Mouse (Mus musculus) forebrain, embryonic 11.5 days (tissue): ENCODE measurements around the gene Rpl7l1. TPM values are rescaled to one million over a fixed set of nuclear protein-coding genes. Genes with fewer than 3 reads are reported as not detected.

Experiments used
- ATAC-seq: fragments of 200-750 bp; cut with Nextera tagmentation; replicated peaks from 2 replicates; pipeline ENCODE4 v1.8.0; 2017; ENCODE audit warnings: moderate TSS enrichment; ENCODE audit not compliant: low FRiP score
- DNase-seq: peaks from one replicate; pipeline ENCODE4 v3.0.0-alpha.2; 2017; ENCODE audit warnings: low spot score
- H3K27ac ChIP-seq: fragments of 300-500 bp; sonication (generic); 2 replicates; pipeline ENCODE4 v1.5.1; 2014; ENCODE audit warnings: low read depth, low read length
- H3K27me3 ChIP-seq: fragments of 300-500 bp; sonication (generic); 2 replicates; pipeline ENCODE4 v1.6.1; 2014; ENCODE audit warnings: mild to moderate bottlenecking, low read length, mixed read lengths; ENCODE audit not compliant: control insufficient read depth, insufficient read depth
- H3K36me3 ChIP-seq: fragments of 300-500 bp; sonication (generic); 2 replicates; pipeline ENCODE4 v1.6.1; 2014; ENCODE audit warnings: mild to moderate bottlenecking, low read length, moderate library complexity, mixed read lengths; ENCODE audit not compliant: control insufficient read depth, insufficient read depth
- H3K4me1 ChIP-seq: fragments of 300-500 bp; sonication (generic); replicated peaks from 2 replicates; pipeline ENCODE4 v1.6.1; 2014; ENCODE audit warnings: low read length, mixed read lengths; ENCODE audit not compliant: control insufficient read depth, insufficient read depth
- H3K4me2 ChIP-seq: fragments of 300-500 bp; sonication (generic); 2 replicates; pipeline ENCODE4 v1.6.1; 2014; ENCODE audit warnings: low read depth, mild to moderate bottlenecking, low read length, moderate library complexity, mixed read lengths; ENCODE audit not compliant: severe bottlenecking
- H3K4me3 ChIP-seq: fragments of 300-500 bp; sonication (generic); 2 replicates; pipeline ENCODE4 v1.5.1; 2014; ENCODE audit warnings: low read depth, low read length
- H3K9ac ChIP-seq: fragments of 300-500 bp; sonication (generic); 2 replicates; pipeline ENCODE4 v1.6.1; 2014; ENCODE audit warnings: low read length
- H3K9me3 ChIP-seq: fragments of 300-500 bp; sonication (generic); 2 replicates; pipeline ENCODE4 v1.6.1; 2016; ENCODE audit warnings: low read length, mixed read lengths; ENCODE audit not compliant: control insufficient read depth
- WGBS: fragments of 180-500 bp; shearing (Covaris S2); extraction: QIAGEN DNeasy Blood & Tissue Kit; methylation state at CpG from one replicate; pipeline ENCODE4 v1.1.7; 2014; 5-methylcytosine and 5-hydroxymethylcytosine counted together
- polyA plus RNA-seq: library from polyadenylated mRNA; unstranded; fragments of >200 nt; fragmentation: Nextera tagmentation; extraction: Ambion mirVana; gene quantifications from 2 replicates; pipeline ENCODE4 v1.2.1, GENCODE M21; 2014

Rpl7l1 gene
- polyA plus RNA-seq, 1 experiment from 2014 or later, result 189 TPM

DNA sequence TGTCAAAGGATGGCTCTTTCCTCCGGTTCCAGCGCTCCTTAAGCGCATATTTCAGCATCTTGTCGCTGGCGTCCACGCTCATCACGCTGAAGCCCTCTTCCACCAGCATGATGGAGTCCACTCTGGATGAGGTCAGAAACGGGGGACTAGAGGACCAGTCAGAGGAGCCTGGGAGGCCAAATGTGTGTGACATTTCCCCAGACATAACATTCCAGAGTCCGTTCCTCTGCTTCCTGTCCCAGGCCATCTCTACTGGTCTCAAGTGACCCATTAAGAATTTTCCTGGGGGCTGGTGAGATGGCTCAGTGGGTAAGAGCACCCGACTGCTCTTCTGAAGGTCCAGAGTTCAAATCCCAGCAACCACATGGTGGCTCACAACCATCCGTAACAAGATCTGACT, 55.2 kb downstream of the Rpl7l1 start:
- no peaks in the 10 kb centered on the region for H3K4me1 ChIP-seq
- ATAC-seq, result no peak
- H3K36me3 ChIP-seq, result no peaks in the 10 kb centered on the region
- WGBS, result 90% methylated on average over 11 of the region's 11 CpGs
- H3K27ac ChIP-seq, result no peak overlapping the region
- peaks cover 6% of the 10 kb centered on the region for H3K27me3 ChIP-seq
- no peaks in the 10 kb centered on the region for H3K9me3 ChIP-seq
- no peak overlapping the region for H3K4me3 ChIP-seq
- H3K9ac ChIP-seq, result no peak overlapping the region
- no peak for DNase-seq
- no peak overlapping the region for H3K4me2 ChIP-seq

DNA sequence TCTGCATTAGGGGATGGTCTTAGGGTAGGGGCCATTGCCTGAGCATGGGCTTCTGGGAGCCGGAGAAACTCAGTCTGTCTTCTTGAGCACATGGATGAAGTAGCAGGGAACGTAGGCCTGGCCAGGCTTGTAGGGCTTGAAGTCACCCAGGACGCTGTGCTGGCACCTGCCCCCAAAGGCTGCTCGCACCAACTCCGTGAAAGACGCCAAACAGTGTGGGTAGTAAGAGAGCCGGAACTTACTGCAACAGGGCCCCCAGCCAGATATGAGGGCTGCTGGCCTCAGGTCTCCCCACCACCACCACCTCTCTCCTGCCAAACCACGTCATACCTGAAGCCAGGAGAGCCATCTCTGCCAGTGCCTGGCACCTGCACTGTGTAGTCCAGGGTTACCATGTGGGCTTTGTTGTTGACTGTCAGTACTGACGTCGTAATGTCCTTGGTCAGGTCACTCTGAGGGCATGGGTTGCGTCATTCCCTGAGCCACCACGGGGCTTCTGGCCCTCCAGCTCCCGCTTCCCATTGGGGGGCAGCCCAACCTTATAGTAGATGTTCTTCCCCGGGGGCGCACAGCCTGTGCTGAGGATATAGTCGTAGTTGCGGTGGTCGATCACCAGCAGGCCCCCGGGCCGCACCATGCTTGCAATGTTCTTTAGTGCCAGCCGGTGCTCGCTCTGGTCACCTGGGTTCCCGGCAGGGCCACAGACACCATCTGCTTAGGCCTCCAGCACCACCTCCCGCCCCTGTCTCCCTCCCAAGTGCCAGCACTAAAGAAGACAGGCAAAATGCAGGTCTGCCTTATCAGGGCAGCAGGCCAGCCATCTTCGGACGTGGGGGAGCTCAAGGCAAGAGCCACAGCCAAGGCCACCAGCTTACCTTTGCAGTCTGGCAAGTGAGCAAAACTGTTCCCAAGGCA, 56.5 kb downstream of the Rpl7l1 start:
- no peak overlapping the region for H3K27ac ChIP-seq
- peaks cover 6% of the 10 kb centered on the region for H3K27me3 ChIP-seq
- no peaks in the 10 kb centered on the region for H3K9me3 ChIP-seq
- H3K4me1 ChIP-seq, result no peaks in the 10 kb centered on the region
- ATAC-seq (no peak), DNase-seq (no peak)
- no peak overlapping the region for H3K4me2 ChIP-seq
- no peaks in the 10 kb centered on the region for H3K36me3 ChIP-seq
- 94% methylated on average over 26 of the region's 26 CpGs for WGBS
- H3K9ac ChIP-seq, result no peak overlapping the region
- no peak overlapping the region for H3K4me3 ChIP-seq

DNA sequence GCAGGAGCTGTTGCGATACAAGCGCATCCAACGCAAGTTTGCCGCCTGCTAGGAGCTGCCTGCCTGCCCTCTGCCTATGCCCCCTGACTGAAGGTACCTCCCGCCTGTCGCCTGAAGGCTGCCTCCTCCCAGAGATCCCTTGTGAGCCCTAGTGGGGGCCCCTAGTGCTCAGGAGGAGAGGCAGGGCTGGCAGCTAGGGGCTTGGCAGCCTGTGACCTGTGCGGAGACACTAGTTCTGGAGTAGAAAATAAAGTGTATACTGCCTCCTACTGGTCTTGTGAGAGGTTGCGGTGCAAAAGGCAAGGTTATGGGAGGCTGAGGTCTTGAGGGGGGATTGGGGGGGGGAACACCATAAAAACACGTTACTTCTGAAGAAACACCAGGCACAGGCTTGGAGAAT, 57.2 kb downstream of the Rpl7l1 start:
- no peak overlapping the region for H3K4me2 ChIP-seq
- H3K4me1 ChIP-seq, result no peaks in the 10 kb centered on the region
- no peak overlapping the region for H3K4me3 ChIP-seq
- H3K9ac ChIP-seq, result no peak overlapping the region
- 44% methylated on average over 9 of the region's 9 CpGs for WGBS
- ATAC-seq, result peak; percentile 43; the same call in 1 of the 2 replicates
- H3K36me3 ChIP-seq, result no peaks in the 10 kb centered on the region
- H3K27ac ChIP-seq, result no peak overlapping the region
- H3K27me3 ChIP-seq, result peaks cover 6% of the 10 kb centered on the region
- no peaks in the 10 kb centered on the region for H3K9me3 ChIP-seq
- peak; percentile 74 for DNase-seq

DNA sequence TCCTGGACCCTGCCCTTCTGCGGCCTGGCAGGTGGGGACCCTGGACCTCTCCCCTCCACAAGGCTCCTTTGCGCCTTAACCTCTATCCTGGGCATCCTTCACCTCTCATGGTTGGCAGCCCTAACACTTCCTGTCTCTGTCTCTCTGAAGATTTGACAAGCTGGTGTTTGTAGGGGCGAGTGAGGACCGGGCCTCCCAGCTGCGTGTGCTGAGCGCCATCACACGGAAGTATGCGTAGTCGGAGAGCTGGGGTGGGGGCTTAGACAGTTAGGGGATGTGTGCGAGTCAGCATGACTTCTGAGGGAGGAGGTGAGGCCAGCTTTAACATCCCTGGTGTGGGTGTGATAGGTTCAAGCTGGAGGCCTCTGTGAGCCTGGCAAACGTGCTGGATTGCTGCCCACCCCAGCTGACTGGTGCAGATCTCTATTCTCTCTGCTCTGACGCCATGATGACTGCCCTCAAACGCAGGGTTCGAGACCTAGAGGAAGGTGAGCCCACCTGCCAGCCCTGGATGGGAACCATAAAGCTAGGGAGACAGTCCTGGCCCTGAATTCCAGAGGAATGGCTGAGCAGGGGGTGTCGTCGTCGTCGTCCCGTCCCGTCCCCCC, 57.9 kb downstream of the Rpl7l1 start:
- Histone ChIP-seq H3K9me3 (no peaks in the 10 kb centered on the region), H3K9ac (no peak overlapping the region), H3K4me2 (no peak overlapping the region), H3K27ac (no peak overlapping the region), H3K27me3 (peaks cover 5% of the 10 kb centered on the region), H3K36me3 (no peaks in the 10 kb centered on the region), H3K4me1 (no peaks in the 10 kb centered on the region), H3K4me3 (no peak overlapping the region)
- no peak for DNase-seq
- 87% methylated on average over 14 of the region's 20 CpGs for WGBS
- ATAC-seq, result no peak

Other genes starting within 250 kb of the Rpl7l1 start
- gene Cul9, start 236.3 kb downstream of the Rpl7l1 start, polyA plus RNA-seq, result 3.4 and 4.0 TPM in 2 replicates
- 5.0 and 5.2 TPM in 2 replicates for gene Srf, start 226.5 kb downstream of the Rpl7l1 start, polyA plus RNA-seq
- gene Ptk7, start 153.2 kb downstream of the Rpl7l1 start, polyA plus RNA-seq, result 40.8 and 43.3 TPM in 2 replicates
- 34.9 and 35.8 TPM in 2 replicates for gene Klc4, start 136.7 kb downstream of the Rpl7l1 start, polyA plus RNA-seq
- 111 and 117 TPM in 2 replicates for gene Mrpl2, start 136.4 kb downstream of the Rpl7l1 start, polyA plus RNA-seq
- gene Cul7, start 132.3 kb downstream of the Rpl7l1 start, polyA plus RNA-seq, result 34.4 and 34.9 TPM in 2 replicates
- 61.0 and 64.1 TPM in 2 replicates for gene Rrp36, start 108.3 kb downstream of the Rpl7l1 start, polyA plus RNA-seq
- gene Mea1, start 103.9 kb downstream of the Rpl7l1 start, polyA plus RNA-seq, result 167 and 187 TPM in 2 replicates
- 117 and 129 TPM in 2 replicates for gene Klhdc3, start 101.8 kb downstream of the Rpl7l1 start, polyA plus RNA-seq
- 140 TPM in 2 replicates for gene Ppp2r5d, start 77.6 kb downstream of the Rpl7l1 start, polyA plus RNA-seq
- gene Pex6, start 71.2 kb downstream of the Rpl7l1 start, polyA plus RNA-seq, result 21.4 and 22.7 TPM in 2 replicates
- gene Gnmt, start 53.5 kb downstream of the Rpl7l1 start, polyA plus RNA-seq, result 0.36 and 0.80 TPM in 2 replicates
- gene Cnpy3, start 30.5 kb downstream of the Rpl7l1 start, polyA plus RNA-seq, result 61.2 and 61.8 TPM in 2 replicates
- gene Ptcra, start 19.0 kb downstream of the Rpl7l1 start, polyA plus RNA-seq, result 0.35 and 0.44 TPM in 2 replicates
- 53.7 and 57.5 TPM in 2 replicates for gene 2310039H08Rik, start 10.0 kb downstream of the Rpl7l1 start, polyA plus RNA-seq
- gene Bicral, start 75.8 kb upstream of the Rpl7l1 start, polyA plus RNA-seq, result 6.8 and 7.2 TPM in 2 replicates
- 62.3 and 65.3 TPM in 2 replicates for gene Tbcc, start 108.0 kb upstream of the Rpl7l1 start, polyA plus RNA-seq
- gene Prph2, start 127.8 kb upstream of the Rpl7l1 start, polyA plus RNA-seq, result not detected in 2 replicates
- gene Ubr2, start 227.9 kb upstream of the Rpl7l1 start, polyA plus RNA-seq, result 20.4 and 21.2 TPM in 2 replicates